Mouse (Mus musculus) embryonic facial prominence, embryonic 10.5 days (tissue): Measurements from ENCODE around the gene Ppm1l. TPM values are rescaled to one million over a fixed set of nuclear protein-coding genes. Genes with fewer than 3 reads are reported as not detected.

Source experiments
- DNase-seq: peaks from one replicate; pipeline ENCODE4 v3.0.0-alpha.2; 2017; ENCODE audit warnings: low spot score
- H3K27ac ChIP-seq: fragments of 300-500 bp; sonication (generic); replicated peaks from 2 replicates; pipeline ENCODE4 v1.5.1; 2016; ENCODE audit warnings: mild to moderate bottlenecking
- H3K27me3 ChIP-seq: fragments of 300-500 bp; sonication (generic); replicated peaks from 2 replicates; pipeline ENCODE4 v1.6.1; 2016; ENCODE audit warnings: low read depth, mild to moderate bottlenecking; ENCODE audit not compliant: poor library complexity, severe bottlenecking
- H3K36me3 ChIP-seq: fragments of 300-500 bp; sonication (generic); replicated peaks from 2 replicates; pipeline ENCODE4 v1.6.1; 2016; ENCODE audit warnings: mild to moderate bottlenecking, moderate library complexity
- H3K4me1 ChIP-seq: fragments of 300-500 bp; sonication (generic); 2 replicates; pipeline ENCODE4 v1.6.1; 2016
- H3K4me3 ChIP-seq: fragments of 300-500 bp; sonication (generic); 2 replicates; pipeline ENCODE4 v1.5.1; 2016; ENCODE audit warnings: mild to moderate bottlenecking, moderate library complexity
- H3K9me3 ChIP-seq: fragments of 300-500 bp; sonication (generic); 2 replicates; pipeline ENCODE4 v1.6.1; 2016; ENCODE audit warnings: mild to moderate bottlenecking
- WGBS: fragments of 180-500 bp; shearing (Covaris S2); methylation state at CpG from one replicate; pipeline ENCODE4 v1.1.7; 2016; 5-methylcytosine and 5-hydroxymethylcytosine counted together
- polyA plus RNA-seq: library from polyadenylated mRNA; unstranded; fragments of >200 nt; fragmentation: Nextera tagmentation; extraction: Ambion mirVana; gene quantifications from 2 replicates; pipeline ENCODE4 v1.2.1, GENCODE M21; 2016

The Ppm1l gene
- polyA plus RNA-seq, 1 experiment from 2014 or later = 10.0 TPM

DNA sequence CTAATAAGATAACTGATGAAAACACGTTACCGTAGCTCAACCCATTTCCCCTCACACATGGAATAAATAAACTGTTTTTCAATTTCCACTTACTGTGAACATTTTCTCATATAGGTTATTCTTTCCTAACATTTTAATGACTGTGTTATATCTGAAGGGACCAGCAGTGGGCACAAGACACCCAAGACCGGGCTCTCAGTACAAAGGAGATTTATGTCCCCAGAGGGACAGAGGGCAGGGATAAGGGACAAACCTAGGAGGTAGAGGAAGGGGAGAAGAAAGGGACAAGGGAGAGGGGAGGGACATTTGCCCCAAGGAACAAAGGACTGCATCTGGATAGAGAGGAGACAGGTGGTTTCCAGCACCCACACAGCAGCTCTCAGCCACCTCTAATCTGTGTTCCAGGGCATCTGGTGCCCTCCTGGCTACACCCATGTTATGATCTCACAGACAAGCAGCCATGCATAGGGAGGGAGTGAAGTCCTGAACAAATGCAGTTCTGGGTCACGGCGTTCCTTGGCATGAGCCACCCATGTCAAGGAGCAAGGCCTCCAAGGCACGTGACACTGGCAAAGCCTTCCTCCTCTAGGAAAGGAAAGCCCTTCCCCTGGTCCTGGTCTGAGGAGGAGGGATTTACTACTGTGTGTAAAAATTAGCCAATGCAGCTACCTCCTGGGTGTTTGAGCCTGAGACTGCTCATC is 174.5 kb downstream of the Ppm1l start:
- H3K27ac ChIP-seq = no peak overlapping the region
- H3K36me3 ChIP-seq = no peaks in the 10 kb centered on the region
- H3K4me1 ChIP-seq = peaks cover 3% of the 10 kb centered on the region; the same call in 1 of the 2 replicates
- H3K4me3 ChIP-seq = no peak overlapping the region
- no peak for DNase-seq
- H3K27me3 ChIP-seq = no peaks in the 10 kb centered on the region
- WGBS = 89% methylated on average over 6 of the region's 6 CpGs
- no peaks in the 10 kb centered on the region for H3K9me3 ChIP-seq

DNA sequence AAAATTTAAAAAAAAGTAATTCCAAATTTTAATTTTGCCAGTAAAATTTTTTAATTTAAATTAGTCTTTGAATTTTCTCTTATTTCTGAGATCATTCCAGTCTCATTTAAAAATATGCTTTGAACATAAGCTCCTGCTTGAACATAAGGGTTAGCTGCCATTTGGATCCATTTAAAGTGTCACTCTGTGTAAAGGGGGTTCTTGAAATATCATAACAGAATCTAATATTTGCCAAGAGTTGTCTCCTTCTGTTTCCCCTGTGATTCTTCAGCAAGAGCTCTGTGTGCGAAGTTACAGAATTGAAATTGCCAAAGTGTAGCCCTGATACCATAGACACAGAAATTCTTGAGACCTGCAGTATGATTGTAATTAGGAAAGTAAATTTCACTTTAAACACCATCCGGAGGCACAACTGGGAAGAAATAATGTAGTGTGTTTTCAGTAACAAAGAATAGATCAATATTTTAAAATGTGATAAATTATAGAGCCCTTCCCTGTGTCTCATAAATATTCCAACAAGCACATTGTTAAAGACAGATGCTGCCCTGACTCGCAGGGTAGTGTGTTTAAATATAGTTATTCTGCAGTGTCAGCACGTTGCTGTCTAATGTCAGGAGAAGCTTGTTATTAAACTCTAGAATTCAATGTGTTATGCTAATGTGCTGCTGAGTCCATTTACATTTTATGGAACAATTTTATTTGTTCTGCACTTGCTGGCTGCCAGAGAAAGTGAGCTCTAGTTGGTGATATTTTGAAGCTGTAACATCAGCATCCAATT is 177.8 kb downstream of the Ppm1l start:
- peaks cover 3% of the 10 kb centered on the region; the same call in 1 of the 2 replicates for H3K4me1 ChIP-seq
- no peaks in the 10 kb centered on the region for H3K36me3 ChIP-seq
- H3K27ac ChIP-seq = no peak overlapping the region
- H3K4me3 ChIP-seq = no peak overlapping the region
- WGBS = 83% methylated on average over 4 of the region's 4 CpGs
- no peak for DNase-seq
- H3K27me3 ChIP-seq = no peaks in the 10 kb centered on the region
- no peaks in the 10 kb centered on the region for H3K9me3 ChIP-seq

DNA sequence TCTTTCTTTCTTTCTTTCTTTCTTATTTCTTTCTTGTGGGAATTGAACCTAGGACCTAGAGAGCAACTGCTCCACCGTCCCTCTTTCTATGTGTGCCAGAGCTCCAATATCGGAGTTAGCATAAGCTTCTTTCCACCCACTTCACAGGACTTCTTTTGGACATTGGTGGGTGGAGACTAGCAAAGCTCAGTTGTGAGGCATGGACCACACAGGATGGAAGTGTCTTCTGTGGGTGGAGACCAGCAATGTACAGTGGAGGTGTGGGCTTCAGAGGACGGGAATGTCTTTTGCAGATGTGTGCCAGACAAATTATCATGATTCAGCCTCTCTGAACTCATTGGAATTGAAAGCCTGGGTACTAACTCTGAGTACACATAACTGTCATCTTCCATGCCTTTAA is 180.5 kb downstream of the Ppm1l start:
- DNase-seq = no peak
- WGBS = 88% methylated on average over 3 of the region's 3 CpGs
- H3K9me3 ChIP-seq = no peaks in the 10 kb centered on the region
- no peak overlapping the region for H3K27ac ChIP-seq
- H3K36me3 ChIP-seq = no peaks in the 10 kb centered on the region
- H3K27me3 ChIP-seq = no peaks in the 10 kb centered on the region
- H3K4me1 ChIP-seq = peaks cover 8% of the 10 kb centered on the region
- H3K4me3 ChIP-seq = no peak overlapping the region

DNA sequence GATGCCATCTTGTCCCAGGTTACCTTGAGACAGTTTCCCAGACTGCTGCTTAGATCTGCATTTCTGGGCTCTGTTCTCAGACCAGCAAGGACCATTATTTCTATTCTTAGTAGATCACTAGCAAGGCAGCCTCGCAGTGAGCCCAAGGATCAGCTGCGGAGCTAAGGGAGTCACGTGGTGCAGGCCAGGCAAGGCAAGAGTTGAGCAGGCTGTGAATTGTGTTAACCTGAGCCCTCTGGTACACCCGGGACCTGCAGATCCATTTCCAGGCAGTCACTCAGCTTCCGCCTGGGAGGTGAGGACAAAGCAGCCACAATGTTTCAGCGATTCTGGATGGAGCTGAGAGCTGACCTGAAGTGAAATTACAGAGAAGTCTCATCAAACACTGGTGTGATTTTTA is 185.3 kb downstream of the Ppm1l start:
- Histone ChIP-seq H3K9me3 (no peaks in the 10 kb centered on the region), H3K4me1 (peaks cover 18% of the 10 kb centered on the region), H3K4me3 (no peak overlapping the region), H3K36me3 (no peaks in the 10 kb centered on the region), H3K27me3 (no peaks in the 10 kb centered on the region), H3K27ac (0 out of 2 replicates have a peak overlapping the region, but pooled peaks have one; percentile 19)
- WGBS = 15% methylated on average over 6 of the region's 6 CpGs
- peak; percentile 63 for DNase-seq

DNA sequence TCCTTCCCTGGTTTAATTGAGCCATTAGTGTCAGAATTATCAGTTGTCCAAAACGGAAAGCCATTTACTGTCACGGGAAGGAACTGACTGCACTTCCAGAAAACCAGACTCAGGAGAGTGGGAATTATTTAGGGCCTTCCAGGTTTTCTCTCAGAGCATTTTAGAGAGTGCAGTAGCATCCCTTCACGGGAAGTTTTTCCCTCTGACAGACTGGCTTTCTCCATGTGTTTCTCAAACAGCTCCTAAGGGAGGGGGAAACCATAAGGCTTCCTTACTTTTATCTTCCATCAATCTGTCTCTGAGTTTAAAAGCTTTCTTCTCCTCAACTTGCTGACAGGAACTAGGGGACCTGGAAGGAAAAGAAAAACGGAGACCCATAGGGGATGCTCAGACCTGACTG is 185.9 kb downstream of the Ppm1l start:
- no peak overlapping the region for H3K4me3 ChIP-seq
- H3K27me3 ChIP-seq = no peaks in the 10 kb centered on the region
- peaks cover 18% of the 10 kb centered on the region for H3K4me1 ChIP-seq
- H3K9me3 ChIP-seq = no peaks in the 10 kb centered on the region
- 36% methylated on average over 4 of the region's 4 CpGs for WGBS
- DNase-seq = no peak
- no peak overlapping the region for H3K27ac ChIP-seq
- no peaks in the 10 kb centered on the region for H3K36me3 ChIP-seq

DNA sequence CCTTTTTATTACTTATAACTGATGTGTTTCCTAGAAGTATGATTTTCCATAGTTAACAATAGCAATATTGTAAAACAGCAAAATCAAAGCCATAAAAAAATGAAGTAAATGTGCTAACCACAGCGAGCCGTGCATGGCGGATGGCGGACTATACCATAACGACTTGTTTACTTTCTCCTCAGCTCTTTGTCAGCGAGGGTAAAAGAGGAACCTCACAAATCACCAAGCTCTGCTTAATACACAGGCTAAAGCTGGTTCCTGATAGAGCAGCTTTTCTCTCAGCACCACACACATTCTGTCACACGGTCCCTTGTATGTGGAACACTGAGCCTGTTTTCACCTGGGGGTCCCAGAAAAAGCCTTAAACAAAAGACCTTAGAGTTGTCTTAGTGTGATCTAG is 188.4 kb downstream of the Ppm1l start:
- H3K27me3 ChIP-seq = no peaks in the 10 kb centered on the region
- no peaks in the 10 kb centered on the region for H3K9me3 ChIP-seq
- peaks cover 18% of the 10 kb centered on the region for H3K4me1 ChIP-seq
- H3K36me3 ChIP-seq = no peaks in the 10 kb centered on the region
- H3K27ac ChIP-seq = no peak overlapping the region
- H3K4me3 ChIP-seq = no peak overlapping the region
- 88% methylated on average over 7 of the region's 7 CpGs for WGBS
- DNase-seq = no peak

DNA sequence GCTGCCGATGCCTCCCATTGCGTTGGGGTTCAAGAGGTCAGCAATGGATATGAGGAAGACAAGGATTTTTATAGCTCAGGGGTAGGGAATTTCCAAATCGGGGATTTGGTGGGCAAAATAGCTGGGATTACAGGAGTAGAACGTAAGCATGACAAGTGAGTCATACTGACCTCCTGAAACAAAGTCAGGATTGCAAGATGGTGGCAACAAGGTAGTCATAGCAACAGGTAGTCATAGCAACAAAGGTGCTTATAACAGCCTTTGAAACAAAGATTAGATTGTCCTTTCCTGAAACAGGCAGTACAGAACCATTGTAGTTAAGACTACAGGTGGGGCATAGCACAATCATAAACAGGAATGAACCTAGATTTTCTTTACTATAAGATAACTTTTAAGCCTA is 189.7 kb downstream of the Ppm1l start:
- Histone ChIP-seq H3K36me3 (no peaks in the 10 kb centered on the region), H3K4me1 (peaks cover 18% of the 10 kb centered on the region), H3K4me3 (no peak overlapping the region), H3K27me3 (no peaks in the 10 kb centered on the region), H3K9me3 (no peaks in the 10 kb centered on the region), H3K27ac (no peak overlapping the region)
- no peak for DNase-seq
- 90% methylated on average over 4 of the region's 4 CpGs for WGBS

DNA sequence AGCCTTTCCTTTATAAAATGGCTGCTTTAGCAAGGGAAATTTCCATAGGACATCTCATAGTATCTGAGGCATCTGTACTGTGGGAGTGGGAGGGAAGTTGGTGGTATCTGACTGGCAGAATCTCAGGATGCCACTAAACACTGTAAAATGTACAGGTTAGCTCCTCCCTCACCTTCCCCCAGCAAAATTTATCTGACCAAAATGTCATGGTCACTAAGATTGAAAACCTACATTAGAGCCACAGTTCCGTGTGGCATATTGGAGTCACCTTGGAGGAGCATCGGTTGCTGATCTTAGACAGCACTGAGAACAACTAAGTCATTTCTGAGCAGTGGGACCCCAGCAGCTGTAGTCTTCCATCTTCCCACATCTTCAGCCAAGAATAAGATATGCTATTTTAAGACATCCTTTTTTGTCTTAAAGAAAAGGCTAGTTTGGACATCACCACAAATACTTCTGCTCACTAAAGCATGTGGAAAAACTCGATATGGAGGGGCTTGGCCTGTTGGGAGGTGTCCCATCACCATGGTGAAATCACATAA is 192.8 kb downstream of the Ppm1l start:
- no peak for DNase-seq
- Histone ChIP-seq H3K27me3 (no peaks in the 10 kb centered on the region), H3K36me3 (no peaks in the 10 kb centered on the region), H3K9me3 (no peaks in the 10 kb centered on the region), H3K4me1 (peaks cover 10% of the 10 kb centered on the region), H3K27ac (no peak overlapping the region), H3K4me3 (no peak overlapping the region)
- WGBS = 91% methylated on average over 3 of the region's 3 CpGs

DNA sequence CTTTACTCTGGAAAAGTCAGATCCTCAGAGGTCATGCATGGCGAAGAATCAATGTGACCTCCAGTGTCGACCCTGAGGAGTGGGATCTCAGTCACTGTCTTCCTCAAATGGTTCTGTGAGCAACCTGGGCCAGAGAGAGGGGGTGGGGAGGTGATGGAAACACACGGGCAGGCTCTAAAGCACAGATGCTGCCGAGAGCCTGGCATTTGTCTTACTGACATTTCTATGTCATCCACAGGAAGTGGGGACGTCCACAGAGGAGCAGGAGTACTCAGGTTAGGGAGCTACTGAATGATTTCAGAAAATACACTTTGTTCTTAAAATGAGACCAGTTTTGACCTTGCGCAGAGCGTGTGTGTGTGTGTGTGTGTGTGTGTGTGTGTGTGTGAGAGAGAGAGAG is 195.2 kb downstream of the Ppm1l start:
- Histone ChIP-seq H3K27ac (no peak overlapping the region), H3K4me1 (peaks cover 23% of the 10 kb centered on the region), H3K9me3 (no peaks in the 10 kb centered on the region), H3K36me3 (no peaks in the 10 kb centered on the region), H3K27me3 (no peaks in the 10 kb centered on the region), H3K4me3 (no peak overlapping the region)
- DNase-seq = no peak
- 52% methylated on average over 7 of the region's 7 CpGs for WGBS

DNA sequence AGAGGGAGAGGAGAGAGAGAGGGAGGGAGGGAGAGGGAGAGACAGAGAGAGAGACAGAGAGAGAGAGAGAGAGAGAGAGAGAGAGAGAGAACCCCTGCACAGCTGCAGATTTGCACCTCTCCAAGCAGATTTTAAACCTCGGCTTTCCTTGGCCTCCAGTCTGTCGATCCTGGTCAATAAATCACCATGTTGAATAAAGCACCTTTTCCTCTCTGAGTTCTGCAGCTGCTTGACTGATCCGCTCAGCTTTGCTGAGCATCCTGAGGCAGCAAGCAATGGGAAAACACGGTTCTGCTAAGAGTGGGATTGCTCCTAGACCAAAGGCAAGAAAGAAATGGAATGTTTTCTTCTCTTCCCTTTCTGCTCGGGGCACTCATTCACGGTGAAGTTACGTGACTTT is 195.7 kb downstream of the Ppm1l start:
- Histone ChIP-seq H3K27me3 (no peaks in the 10 kb centered on the region), H3K4me3 (no peak overlapping the region), H3K9me3 (no peaks in the 10 kb centered on the region), H3K4me1 (peaks cover 26% of the 10 kb centered on the region), H3K27ac (no peak overlapping the region; the same call in 1 of the 2 replicates), H3K36me3 (no peaks in the 10 kb centered on the region)
- no peak for DNase-seq
- WGBS = 60% methylated on average over 7 of the region's 7 CpGs

DNA sequence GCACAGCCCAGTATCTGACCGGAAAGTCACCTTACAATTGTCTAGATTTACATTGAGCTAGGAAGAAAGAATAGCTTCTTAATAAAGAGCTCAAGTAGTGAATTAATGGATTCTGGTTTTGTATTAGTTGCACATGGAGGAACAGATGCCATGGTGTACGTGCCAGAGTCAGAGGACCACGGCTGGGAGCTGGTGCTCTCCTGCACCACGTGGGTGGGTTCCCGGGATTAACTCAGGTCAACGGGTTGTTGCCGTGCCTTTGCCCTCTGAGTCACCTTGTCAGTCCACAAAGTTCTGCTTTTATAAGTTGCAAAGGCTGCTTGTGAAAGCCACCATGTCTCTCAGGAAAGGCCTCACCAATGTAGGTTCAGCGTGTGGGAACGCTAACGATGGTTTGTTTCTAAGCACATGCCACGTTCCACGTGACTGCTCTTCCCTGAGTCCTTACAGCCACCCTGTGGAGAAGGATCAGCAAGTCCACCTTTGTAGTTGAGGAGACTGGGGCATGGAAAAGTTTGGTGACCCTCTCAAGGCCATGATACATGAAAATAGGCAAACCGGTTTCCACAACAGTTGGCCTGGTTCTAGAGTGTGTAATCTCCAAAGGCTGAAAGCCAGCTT is 199.2 kb downstream of the Ppm1l start:
- 79% methylated on average over 13 of the region's 13 CpGs for WGBS
- no peak overlapping the region for H3K4me3 ChIP-seq
- no peaks in the 10 kb centered on the region for H3K9me3 ChIP-seq
- H3K27ac ChIP-seq = no peak overlapping the region
- DNase-seq = peak; percentile 25
- peaks cover 38% of the 10 kb centered on the region for H3K4me1 ChIP-seq
- no peaks in the 10 kb centered on the region for H3K36me3 ChIP-seq
- no peaks in the 10 kb centered on the region for H3K27me3 ChIP-seq

DNA sequence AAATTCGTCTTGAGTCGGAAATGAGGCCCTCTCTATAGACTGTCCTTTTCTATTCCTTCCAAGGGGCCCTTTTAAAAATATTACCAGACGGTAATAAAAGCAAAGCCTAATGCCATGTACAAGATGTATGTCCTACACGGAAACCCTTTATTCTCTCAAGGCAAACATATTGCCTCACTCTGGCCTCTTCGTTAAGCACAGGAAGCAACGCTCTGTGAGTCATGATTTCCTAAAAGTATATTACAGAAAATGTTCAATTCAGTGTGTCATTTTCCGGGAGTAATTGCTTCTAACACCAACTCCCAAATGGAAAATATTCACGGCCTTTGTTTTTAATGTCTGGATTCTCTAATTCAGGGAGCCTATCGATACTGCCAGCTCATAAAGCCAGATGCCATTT is 202.5 kb downstream of the Ppm1l start:
- H3K9me3 ChIP-seq = no peaks in the 10 kb centered on the region
- DNase-seq = no peak
- H3K4me3 ChIP-seq = no peak overlapping the region
- H3K27me3 ChIP-seq = no peaks in the 10 kb centered on the region
- H3K4me1 ChIP-seq = peaks cover 28% of the 10 kb centered on the region
- WGBS = 92% methylated on average over 9 of the region's 9 CpGs
- H3K27ac ChIP-seq = no peak overlapping the region
- H3K36me3 ChIP-seq = 0 out of 2 replicates have a peak, but pooled peaks cover 4% of the 10 kb centered on the region
